Comparison of ENCODE assay signal across 8 mouse cellular contexts in genomic region chr15:89523283-89523832, GRCm38 (mm10). TPM values are rescaled to one million over a fixed set of nuclear protein-coding genes. Genes with fewer than 3 reads are reported as not detected.
DNase-seq lines count a peak whose midpoint lies in the region; ATAC-seq and TF ChIP-seq lines count a peak whose summit lies in the region.

No protein-coding gene starts in this region.

- H3K27me3 ChIP-seq in embryonic facial prominence, embryonic 14.5 days (replicated peaks; ENCODE audit: control insufficient read depth, insufficient read depth, low read length), result peaks cover 19% of the 10 kb centered on the region; the same call in 1 of the 2 replicates
- H3K27me3 ChIP-seq in limb, embryonic 13.5 days, result peaks cover 37% of the 10 kb centered on the region
- H3K27me3 ChIP-seq in small intestine, adult 2 months (ENCODE audit: control insufficient read depth, insufficient read depth, low read length), result peaks cover 16% of the 10 kb centered on the region

- TF ChIP-seq CTCF in small intestine, adult 2 months (IDR thresholded peaks at IDR 0.05; ENCODE audit: extremely low read depth, insufficient read length, insufficient replicate concordance, low read depth, low read length), result no peak

- peaks cover 14% of the 10 kb centered on the region; the same call in 1 of the 2 replicates for H3K36me3 ChIP-seq in embryonic facial prominence, embryonic 14.5 days (ENCODE audit: control insufficient read depth, insufficient read depth, low read length)
- H3K36me3 ChIP-seq in limb, embryonic 13.5 days, result peaks cover 6% of the 10 kb centered on the region
- no peaks in the 10 kb centered on the region for H3K36me3 ChIP-seq in small intestine, adult 2 months (ENCODE audit: control insufficient read depth, insufficient read depth, low read length)

- peak; percentile 30 for DNase-seq in adrenal gland, postnatal 25 days
- no peak for DNase-seq in adrenal gland, adult 8-10 months
- peak; percentile 18 for DNase-seq in CD4-positive helper T cell, adult 2 months (ENCODE audit: low read depth, low spot score)
- DNase-seq in embryonic facial prominence, embryonic 14.5 days (ENCODE audit: low spot score), result peak; percentile 42
- no peak for DNase-seq in layer of hippocampus, adult 8-10 months (ENCODE audit: low spot score in 2 of 2)
- DNase-seq in gastrocnemius, postnatal 36 days, result no peak

- no peak for TF ChIP-seq POLR2A in small intestine, adult 2 months (IDR thresholded peaks at IDR 0.05; ENCODE audit: low read depth, low read length)

- H3K9me3 ChIP-seq in embryonic facial prominence, embryonic 14.5 days (ENCODE audit: control insufficient read depth, low read length), result no peaks in the 10 kb centered on the region
- no peaks in the 10 kb centered on the region for H3K9me3 ChIP-seq in limb, embryonic 13.5 days

- H3K9ac ChIP-seq in embryonic facial prominence, embryonic 14.5 days (ENCODE audit: low read depth, low read length), result peak overlapping the region; percentile 60; the same call in 1 of the 2 replicates
- H3K9ac ChIP-seq in limb, embryonic 13.5 days, result peak overlapping the region; percentile 59

- peak overlapping the region; percentile 91 for H3K4me2 ChIP-seq in embryonic facial prominence, embryonic 14.5 days (ENCODE audit: low read depth, low read length)
- H3K4me2 ChIP-seq in limb, embryonic 13.5 days (replicated peaks), result peak overlapping the region; percentile 96

- no peak overlapping the region for H3K27ac ChIP-seq in embryonic facial prominence, embryonic 14.5 days (replicated peaks; ENCODE audit: low read depth, low read length)
- H3K27ac ChIP-seq in limb, embryonic 13.5 days, result no peak overlapping the region
- no peak overlapping the region for H3K27ac ChIP-seq in small intestine, adult 2 months (ENCODE audit: insufficient read depth, low read depth, low read length)

- peak overlapping the region; percentile 50 for H3K4me3 ChIP-seq in embryonic facial prominence, embryonic 14.5 days (ENCODE audit: low read depth, low read length)
- peak overlapping the region; percentile 72 for H3K4me3 ChIP-seq in limb, embryonic 13.5 days
- H3K4me3 ChIP-seq in small intestine, adult 2 months (ENCODE audit: low read depth, low read length), result peak overlapping the region; percentile 34; the same call in 1 of the 2 replicates

- ATAC-seq in embryonic facial prominence, embryonic 14.5 days (ENCODE audit: low read depth), result peak; percentile 62
- peak; percentile 65 for ATAC-seq in limb, embryonic 13.5 days (ENCODE audit: low FRiP score, low read depth)

- intact Hi-C loops in gastrocnemius, postnatal 36 days (cut with DNase I), result no loop called here

- 63% methylated on average over 1 of the region's 47 CpGs for WGBS in embryonic facial prominence, embryonic 14.5 days
- WGBS in limb, embryonic 13.5 days, result 7% methylated on average over 20 of the region's 47 CpGs
- 37% methylated on average over 47 of the region's 47 CpGs for WGBS in small intestine, adult 2 months

- peaks cover 12% of the 10 kb centered on the region for H3K4me1 ChIP-seq in embryonic facial prominence, embryonic 14.5 days (ENCODE audit: control insufficient read depth, insufficient read depth, low read length)
- peaks cover 17% of the 10 kb centered on the region for H3K4me1 ChIP-seq in limb, embryonic 13.5 days
- no peaks in the 10 kb centered on the region for H3K4me1 ChIP-seq in small intestine, adult 2 months (ENCODE audit: control insufficient read depth, insufficient read depth, insufficient read length, low read length)

RNA-seq across cellular contexts. Expression of gene Shank3, which starts 23.9 kb away (rescaled TPM):
- total RNA-seq in adrenal gland, postnatal 25 days (2021), result 34.3 and 52.2 TPM in 2 replicates
- total RNA-seq in adrenal gland, adult 8-10 months (2022), result 10 to 100 TPM; 29.1 to 61.2 (median 42.8) TPM
- 1.9 and 2.0 TPM in 2 replicates for polyA plus RNA-seq in embryonic facial prominence, embryonic 14.5 days (2014; fragmentation: Nextera tagmentation; extraction: Ambion mirVana)
- 2.6 and 2.7 TPM in 2 replicates for polyA plus RNA-seq in limb, embryonic 13.5 days (2015; fragmentation: Nextera tagmentation; extraction: Ambion mirVana)
- 6.4 and 10.2 TPM in 2 replicates for polyA plus RNA-seq in small intestine, adult 2 months (2012; rRNA removed)
- 100 to 1,000 TPM; 208 to 231 (median 223) TPM for total RNA-seq in layer of hippocampus, adult 8-10 months (2022)
- total RNA-seq in gastrocnemius, postnatal 36 days (2021), result 10 to 100 TPM; 14.4 to 15.5 TPM

RNA-seq across cellular contexts. Expression of gene Acr, which starts 44.8 kb away (rescaled TPM):
- 0.46 TPM in 1 of 2 replicates, not detected in the other for total RNA-seq in adrenal gland, postnatal 25 days (2021)
- 1 to 10 TPM in 1 of 4 experiments, under 1 TPM in 3; 0.17 to 1.4 (median 0.71) TPM for total RNA-seq in adrenal gland, adult 8-10 months (2022)
- polyA plus RNA-seq in embryonic facial prominence, embryonic 14.5 days (2014; fragmentation: Nextera tagmentation; extraction: Ambion mirVana), result 0.22 and 0.38 TPM in 2 replicates
- 0.17 TPM in 1 of 2 replicates, not detected in the other for polyA plus RNA-seq in limb, embryonic 13.5 days (2015; fragmentation: Nextera tagmentation; extraction: Ambion mirVana)
- 0.19 and 0.56 TPM in 2 replicates for polyA plus RNA-seq in small intestine, adult 2 months (2012; rRNA removed)
- 1 to 10 TPM in 3 of 4 experiments, under 1 TPM in 1; 0.95 to 2.1 (median 1.4) TPM for total RNA-seq in layer of hippocampus, adult 8-10 months (2022)
- under 1 TPM; 0.28 to 0.30 TPM for total RNA-seq in gastrocnemius, postnatal 36 days (2021)

RNA-seq across cellular contexts. Expression of gene Arsa, which starts 46.1 kb away (rescaled TPM):
- 21.8 and 22.2 TPM in 2 replicates for total RNA-seq in adrenal gland, postnatal 25 days (2021)
- total RNA-seq in adrenal gland, adult 8-10 months (2022), result 10 to 100 TPM; 16.9 to 32.5 (median 21.6) TPM
- 18.5 and 20.7 TPM in 2 replicates for polyA plus RNA-seq in embryonic facial prominence, embryonic 14.5 days (2014; fragmentation: Nextera tagmentation; extraction: Ambion mirVana)
- polyA plus RNA-seq in limb, embryonic 13.5 days (2015; fragmentation: Nextera tagmentation; extraction: Ambion mirVana), result 23.0 TPM in 2 replicates
- polyA plus RNA-seq in small intestine, adult 2 months (2012; rRNA removed), result 15.6 and 30.4 TPM in 2 replicates
- total RNA-seq in layer of hippocampus, adult 8-10 months (2022), result 10 to 100 TPM; 30.9 to 38.1 (median 33.3) TPM
- total RNA-seq in gastrocnemius, postnatal 36 days (2021), result 1 to 10 TPM; 3.0 to 3.8 TPM

Comparison
In these comparisons a context has a peak if more than half of its experiments do, and no peak if none do; other contexts are left out.
1. DNase-seq: peak in adrenal gland, postnatal 25 days (single experiment), CD4-positive helper T cell, adult 2 months (single experiment) and embryonic facial prominence, embryonic 14.5 days (single experiment); none in adrenal gland, adult 8-10 months (single experiment), layer of hippocampus, adult 8-10 months (0 of 2) and gastrocnemius, postnatal 36 days (0 of 2).
2. Peak in every context shown above with its lines, with median percentiles within 50 percentile points of each other: H3K4me3 ChIP-seq.